Mouse (Mus musculus): Measurements from ENCODE around the gene Slc39a1. TPM values are rescaled to one million over a fixed set of nuclear protein-coding genes. Genes with fewer than 3 reads are reported as not detected.
A peak's percentile ranks its signal among the peaks of the same experiment; 100 is the strongest.

Gene Slc39a1
- polyA plus RNA-seq (2015; fragmentation: Nextera tagmentation; extraction: Ambion mirVana) = 143 and 152 TPM in 2 replicates

DNA sequence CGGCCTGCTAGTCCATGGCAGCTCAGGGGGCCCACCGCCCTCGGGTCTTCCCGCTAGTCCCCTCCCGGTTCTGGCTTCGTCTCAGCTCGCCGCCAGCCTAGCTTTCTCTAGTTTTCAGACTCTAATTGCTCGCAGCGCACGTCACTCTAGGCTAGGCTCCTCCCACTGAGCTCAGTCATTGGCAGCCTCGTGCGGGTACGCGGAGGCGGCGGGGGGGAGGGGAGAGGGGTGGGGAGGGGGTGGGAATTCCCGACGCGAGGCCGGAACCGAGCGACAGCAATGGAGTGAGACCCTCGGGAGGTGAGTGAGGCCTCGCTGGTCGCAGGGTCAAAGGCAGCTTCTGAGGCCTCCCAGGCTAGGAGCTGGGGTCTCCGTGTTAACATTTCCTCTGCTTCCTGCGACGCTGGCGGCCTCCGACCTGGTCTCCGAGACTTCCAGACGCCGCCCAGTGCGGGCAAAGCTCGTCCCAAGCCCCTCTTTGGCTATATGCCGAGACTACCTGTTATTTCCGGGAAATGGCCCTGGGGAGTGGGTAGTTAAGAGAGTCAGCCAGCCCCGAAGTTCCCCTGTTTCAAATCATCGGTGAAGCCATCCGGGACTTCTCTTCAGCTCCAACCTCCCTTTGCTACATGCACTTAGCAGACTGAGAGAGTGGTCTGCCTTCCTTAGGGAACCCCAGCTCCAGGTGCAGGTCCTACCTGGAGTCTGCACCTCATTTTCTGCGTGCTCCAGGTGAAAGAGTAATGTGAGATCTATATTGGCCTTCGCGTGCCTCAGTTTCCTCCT, at the start of gene Slc39a1:
Gene Slc39a1, plus strand, starts transcription at position 213 of the 786 bp plus-strand sequence.
- Histone ChIP-seq H3K27me3 (replicated peaks; ENCODE audit: insufficient read depth, low read length) (no peaks in the 10 kb centered on the region), H3K4me1 (ENCODE audit: insufficient read depth, low read depth, low read length) (peaks cover 10% of the 10 kb centered on the region; the same call in 1 of the 2 replicates), H3K36me3 (ENCODE audit: insufficient read depth, low read length) (no peaks in the 10 kb centered on the region), H3K4me3 (ENCODE audit: low read depth, low read length) (peak within 1 kb of the TSS; percentile 58), H3K27ac (ENCODE audit: low read length) (peak within 1 kb of the TSS; percentile 92), H3K9ac (replicated peaks; ENCODE audit: low read depth) (peak within 1 kb of the TSS; percentile 65), H3K9me3 (ENCODE audit: low read length) (no peaks in the 10 kb centered on the region), H3K4me2 (replicated peaks; ENCODE audit: low read depth, low read length) (peak within 1 kb of the TSS; percentile 79)
- no peak for TF ChIP-seq EP300 (IDR thresholded peaks at IDR 0.05)
- 0 out of 2 replicates have a peak, but pooled peaks have one; percentile 6 for TF ChIP-seq CTCF (IDR thresholded peaks at IDR 0.05)
- peak; percentile 99 for DNase-seq (ENCODE audit: low spot score)
- WGBS = 0% methylated on average over 41 of the region's 44 CpGs
- ATAC-seq = peak; percentile 95

DNA sequence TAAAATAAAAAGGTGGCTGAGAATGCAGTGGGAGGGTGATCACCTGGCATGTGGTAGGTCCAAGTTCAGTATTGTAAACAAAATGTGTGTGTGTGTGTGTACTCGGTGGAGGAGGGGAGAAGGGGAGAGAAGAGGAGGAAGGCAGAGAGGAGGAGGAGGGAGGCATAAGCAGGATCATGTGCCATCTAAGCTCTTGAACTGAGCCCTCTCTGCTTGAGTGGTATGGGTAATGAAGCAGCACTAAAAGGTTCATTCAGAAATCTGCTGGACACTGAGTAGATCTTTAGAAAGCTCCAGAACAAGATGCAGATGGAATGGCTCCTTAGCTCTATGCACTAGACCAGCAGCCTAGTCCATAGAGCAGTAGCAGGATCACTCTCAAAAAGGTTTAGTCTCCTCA, 45.1 kb upstream of the Slc39a1 start:
- H3K9ac ChIP-seq (replicated peaks; ENCODE audit: low read depth) = no peak overlapping the region
- no peak overlapping the region for H3K4me2 ChIP-seq (replicated peaks; ENCODE audit: low read depth, low read length)
- no peaks in the 10 kb centered on the region for H3K36me3 ChIP-seq (ENCODE audit: insufficient read depth, low read length)
- H3K27me3 ChIP-seq (replicated peaks; ENCODE audit: insufficient read depth, low read length) = no peaks in the 10 kb centered on the region
- TF ChIP-seq CTCF (IDR thresholded peaks at IDR 0.05) = no peak
- TF ChIP-seq EP300 (IDR thresholded peaks at IDR 0.05) = no peak
- H3K9me3 ChIP-seq (ENCODE audit: low read length) = no peaks in the 10 kb centered on the region
- no peak overlapping the region for H3K4me3 ChIP-seq (ENCODE audit: low read depth, low read length)
- DNase-seq (ENCODE audit: low spot score) = no peak
- no peak overlapping the region for H3K27ac ChIP-seq (ENCODE audit: low read length)
- WGBS = 40% methylated on average over 1 of the region's 1 CpGs
- no peak for ATAC-seq
- H3K4me1 ChIP-seq (ENCODE audit: insufficient read depth, low read depth, low read length) = no peaks in the 10 kb centered on the region

DNA sequence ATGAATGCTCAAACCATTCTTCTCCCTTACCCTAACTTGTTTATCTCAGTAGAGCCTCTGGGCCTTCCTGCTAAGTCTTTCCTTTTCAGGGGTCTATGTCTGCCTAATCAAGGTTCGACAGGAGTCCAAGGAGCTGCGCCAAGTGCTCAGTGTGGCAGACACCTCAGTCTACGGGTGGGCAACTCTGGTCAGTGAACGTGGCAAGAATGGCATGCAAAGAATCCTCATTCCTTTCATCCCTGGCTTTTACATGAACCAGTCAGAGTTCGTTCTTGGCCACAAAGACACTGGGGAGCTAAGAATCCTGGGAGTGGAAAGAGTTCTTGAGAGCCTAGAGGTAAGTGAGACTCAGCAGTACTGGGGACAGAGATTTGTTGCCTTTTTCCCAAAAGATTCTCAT, 44.4 kb upstream of the Slc39a1 start:
- no peak for ATAC-seq
- DNase-seq (ENCODE audit: low spot score) = no peak
- Histone ChIP-seq H3K4me2 (replicated peaks; ENCODE audit: low read depth, low read length) (no peak overlapping the region), H3K27ac (ENCODE audit: low read length) (no peak overlapping the region), H3K4me3 (ENCODE audit: low read depth, low read length) (no peak overlapping the region), H3K9me3 (ENCODE audit: low read length) (no peaks in the 10 kb centered on the region), H3K27me3 (replicated peaks; ENCODE audit: insufficient read depth, low read length) (no peaks in the 10 kb centered on the region), H3K36me3 (ENCODE audit: insufficient read depth, low read length) (peaks cover 6% of the 10 kb centered on the region; the same call in 1 of the 2 replicates), H3K4me1 (ENCODE audit: insufficient read depth, low read depth, low read length) (no peaks in the 10 kb centered on the region), H3K9ac (replicated peaks; ENCODE audit: low read depth) (no peak overlapping the region)
- 57% methylated on average over 5 of the region's 5 CpGs for WGBS
- TF ChIP-seq EP300 (IDR thresholded peaks at IDR 0.05) (no peak), CTCF (IDR thresholded peaks at IDR 0.05) (no peak)

DNA sequence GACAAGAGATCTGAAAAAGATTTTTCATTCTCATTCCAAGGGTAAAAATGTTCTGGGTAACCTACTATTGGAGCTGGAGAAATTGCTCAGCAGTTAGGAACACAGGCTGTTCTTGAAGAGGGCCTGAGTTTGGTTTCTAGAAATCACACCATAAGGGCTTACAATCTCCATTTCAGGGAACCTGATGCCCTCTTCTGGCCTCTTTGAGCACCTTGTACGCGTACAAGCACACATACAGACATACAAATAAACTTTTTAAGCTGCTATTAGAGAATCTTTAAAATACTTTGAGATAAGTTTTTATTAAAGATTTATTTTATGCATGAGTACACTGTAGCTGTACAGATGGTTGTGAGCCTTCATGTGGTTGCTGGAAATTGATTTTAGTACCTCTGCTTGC, 43.4 kb upstream of the Slc39a1 start:
- 97% methylated on average over 2 of the region's 2 CpGs for WGBS

DNA sequence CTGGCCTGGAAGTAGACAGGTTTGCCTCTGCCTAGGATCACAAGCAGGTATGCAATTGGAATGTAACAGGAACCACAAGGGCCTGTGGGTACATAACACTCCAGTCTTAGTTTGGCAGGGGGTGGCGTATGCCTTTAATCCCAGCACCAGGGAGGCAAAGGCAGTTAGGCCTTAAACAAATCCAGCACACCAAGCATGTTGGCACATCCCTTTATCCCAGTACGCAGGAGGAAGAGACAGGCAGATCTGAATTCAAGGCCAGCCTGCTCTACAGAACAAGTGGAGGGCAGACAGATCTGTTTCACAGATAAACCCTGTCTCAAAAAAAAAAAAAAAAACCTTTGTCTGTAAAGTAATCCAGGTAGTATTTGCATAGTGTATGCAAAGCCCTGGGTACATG, 39.3 kb upstream of the Slc39a1 start:
- DNase-seq (ENCODE audit: low spot score) = peak; percentile 64
- peaks cover 16% of the 10 kb centered on the region; the same call in 1 of the 2 replicates for H3K36me3 ChIP-seq (ENCODE audit: insufficient read depth, low read length)

More for the DNA sequence above, 43.4 kb upstream of the Slc39a1 start:
- DNase-seq (ENCODE audit: low spot score) (no peak), ATAC-seq (no peak)
- Histone ChIP-seq H3K4me3 (ENCODE audit: low read depth, low read length) (no peak overlapping the region), H3K27ac (ENCODE audit: low read length) (no peak overlapping the region), H3K36me3 (ENCODE audit: insufficient read depth, low read length) (peaks cover 7% of the 10 kb centered on the region; the same call in 1 of the 2 replicates), H3K9ac (replicated peaks; ENCODE audit: low read depth) (no peak overlapping the region), H3K27me3 (replicated peaks; ENCODE audit: insufficient read depth, low read length) (no peaks in the 10 kb centered on the region), H3K4me2 (replicated peaks; ENCODE audit: low read depth, low read length) (no peak overlapping the region), H3K9me3 (ENCODE audit: low read length) (no peaks in the 10 kb centered on the region), H3K4me1 (ENCODE audit: insufficient read depth, low read depth, low read length) (no peaks in the 10 kb centered on the region)
- TF ChIP-seq CTCF (IDR thresholded peaks at IDR 0.05) = no peak
- no peak for TF ChIP-seq EP300 (IDR thresholded peaks at IDR 0.05)

DNA sequence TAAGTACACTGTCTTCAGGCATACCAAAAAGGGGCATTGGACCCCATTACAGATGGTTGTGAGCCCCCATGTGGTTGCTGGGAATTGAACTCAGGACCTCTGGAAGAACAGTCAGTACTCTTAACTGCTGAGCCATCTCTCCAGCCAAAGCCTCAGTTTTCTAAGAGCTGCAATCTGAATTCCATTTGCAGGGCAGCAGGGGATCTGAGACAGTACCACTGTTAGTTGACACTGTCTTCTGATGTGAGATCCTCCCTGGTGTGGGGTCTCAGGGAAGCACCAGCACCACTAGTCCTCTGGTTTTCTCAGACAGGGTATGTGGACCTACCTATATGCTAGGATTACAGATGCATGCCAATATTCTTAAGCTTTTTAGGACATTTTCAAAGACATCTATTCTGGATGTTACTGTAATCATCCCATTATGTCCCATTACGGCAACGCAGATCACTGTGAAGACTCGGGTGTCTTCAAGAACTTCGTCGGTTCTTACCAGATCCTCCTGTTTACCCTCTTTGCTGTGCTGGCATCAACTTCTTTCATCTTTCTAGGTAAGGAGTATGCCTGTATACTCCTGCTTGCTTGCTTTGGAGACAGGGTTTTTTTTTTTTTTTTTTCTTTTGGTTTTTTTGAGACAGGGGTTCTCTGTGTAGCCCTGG, 37.9 kb upstream of the Slc39a1 start:
- H3K36me3 ChIP-seq (ENCODE audit: insufficient read depth, low read length) = peaks cover 16% of the 10 kb centered on the region; the same call in 1 of the 2 replicates

More for the DNA sequence above, 39.3 kb upstream of the Slc39a1 start:
- H3K9me3 ChIP-seq (ENCODE audit: low read length) = no peaks in the 10 kb centered on the region
- 83% methylated on average over 2 of the region's 2 CpGs for WGBS
- ATAC-seq = peak; percentile 54
- no peak for TF ChIP-seq EP300 (IDR thresholded peaks at IDR 0.05)
- TF ChIP-seq CTCF (IDR thresholded peaks at IDR 0.05) = no peak
- H3K4me3 ChIP-seq (ENCODE audit: low read depth, low read length) = no peak overlapping the region
- no peaks in the 10 kb centered on the region for H3K27me3 ChIP-seq (replicated peaks; ENCODE audit: insufficient read depth, low read length)
- H3K27ac ChIP-seq (ENCODE audit: low read length) = no peak overlapping the region
- H3K4me2 ChIP-seq (replicated peaks; ENCODE audit: low read depth, low read length) = no peak overlapping the region
- peaks cover 8% of the 10 kb centered on the region; the same call in 1 of the 2 replicates for H3K4me1 ChIP-seq (ENCODE audit: insufficient read depth, low read depth, low read length)
- H3K9ac ChIP-seq (replicated peaks; ENCODE audit: low read depth) = no peak overlapping the region

More for the DNA sequence above, 37.9 kb upstream of the Slc39a1 start:
- Histone ChIP-seq H3K9me3 (ENCODE audit: low read length) (no peaks in the 10 kb centered on the region), H3K27ac (ENCODE audit: low read length) (no peak overlapping the region), H3K4me2 (replicated peaks; ENCODE audit: low read depth, low read length) (no peak overlapping the region), H3K27me3 (replicated peaks; ENCODE audit: insufficient read depth, low read length) (no peaks in the 10 kb centered on the region), H3K9ac (replicated peaks; ENCODE audit: low read depth) (no peak overlapping the region), H3K4me3 (ENCODE audit: low read depth, low read length) (no peak overlapping the region), H3K4me1 (ENCODE audit: insufficient read depth, low read depth, low read length) (peaks cover 8% of the 10 kb centered on the region; the same call in 1 of the 2 replicates)
- 93% methylated on average over 5 of the region's 5 CpGs for WGBS
- DNase-seq (ENCODE audit: low spot score) = no peak
- no peak for ATAC-seq
- TF ChIP-seq EP300 (IDR thresholded peaks at IDR 0.05) (no peak), CTCF (IDR thresholded peaks at IDR 0.05) (no peak)
